Mouse (Mus musculus) thymus, postnatal 14 days (tissue): ENCODE measurements around the gene Hdgf.
A peak's percentile ranks its signal among the peaks of the same experiment; 100 is the strongest.

Source experiments
- DNase-seq: peaks from one replicate; pipeline ENCODE4 v3.0.0; 2021

The Hdgf gene

DNA sequence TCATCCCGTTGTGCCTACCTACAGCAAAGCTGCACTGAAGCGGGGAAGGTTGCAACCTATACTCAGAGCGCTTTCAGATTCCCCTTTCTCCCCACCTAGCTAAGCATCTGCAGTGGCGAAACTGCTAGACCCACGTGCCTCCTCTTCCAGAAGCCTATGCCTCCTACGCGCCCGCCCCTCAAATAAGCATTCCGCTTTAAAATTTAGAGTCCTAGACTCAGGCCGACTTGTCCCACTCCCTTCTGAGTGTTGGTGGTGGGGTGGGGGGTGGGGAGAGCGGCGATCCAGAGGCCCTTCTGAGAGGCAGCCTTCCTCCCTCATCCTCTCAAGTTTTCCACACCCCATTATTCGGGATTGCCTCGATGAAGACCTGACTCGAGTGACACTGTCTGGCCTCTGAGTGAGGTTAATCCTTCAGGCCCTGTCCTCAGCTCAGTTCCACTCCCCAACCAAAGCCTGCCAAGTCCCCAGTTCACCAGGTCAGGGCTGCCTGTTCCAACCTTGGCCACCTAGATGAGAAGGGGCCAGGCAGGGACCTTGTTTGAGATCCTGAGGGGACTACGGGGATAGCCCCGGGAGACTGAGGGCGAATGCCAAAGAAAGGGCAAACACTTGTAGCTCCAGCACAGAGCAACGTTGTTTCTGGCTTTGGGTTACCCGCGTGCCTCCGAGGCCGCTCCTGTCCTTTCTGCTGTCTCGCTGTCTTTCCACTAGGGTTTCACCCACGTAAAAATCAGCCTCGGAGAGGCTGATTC is 41.1 kb downstream of the Hdgf start:
- DNase-seq: no peak

DNA sequence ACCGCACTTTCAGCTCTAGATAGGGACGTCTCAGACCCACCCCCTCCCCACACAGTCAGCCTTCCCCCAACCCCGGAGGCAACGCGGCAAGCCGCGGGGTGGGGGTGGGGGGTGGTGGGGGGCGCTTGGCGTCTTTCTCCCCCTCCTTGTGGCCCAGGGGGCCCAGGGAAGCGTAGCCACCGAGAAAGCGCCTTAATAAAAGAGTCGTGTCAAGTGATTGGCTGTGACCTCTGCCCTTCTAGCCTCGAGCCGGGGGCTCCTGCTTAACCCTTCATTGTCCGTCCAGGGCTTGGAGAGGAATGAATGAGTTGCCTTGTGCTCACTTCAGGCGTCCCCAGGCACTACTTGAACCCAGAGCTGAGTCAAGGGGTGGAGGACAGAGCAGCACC is 41.7 kb downstream of the Hdgf start:
- no peak for DNase-seq

DNA sequence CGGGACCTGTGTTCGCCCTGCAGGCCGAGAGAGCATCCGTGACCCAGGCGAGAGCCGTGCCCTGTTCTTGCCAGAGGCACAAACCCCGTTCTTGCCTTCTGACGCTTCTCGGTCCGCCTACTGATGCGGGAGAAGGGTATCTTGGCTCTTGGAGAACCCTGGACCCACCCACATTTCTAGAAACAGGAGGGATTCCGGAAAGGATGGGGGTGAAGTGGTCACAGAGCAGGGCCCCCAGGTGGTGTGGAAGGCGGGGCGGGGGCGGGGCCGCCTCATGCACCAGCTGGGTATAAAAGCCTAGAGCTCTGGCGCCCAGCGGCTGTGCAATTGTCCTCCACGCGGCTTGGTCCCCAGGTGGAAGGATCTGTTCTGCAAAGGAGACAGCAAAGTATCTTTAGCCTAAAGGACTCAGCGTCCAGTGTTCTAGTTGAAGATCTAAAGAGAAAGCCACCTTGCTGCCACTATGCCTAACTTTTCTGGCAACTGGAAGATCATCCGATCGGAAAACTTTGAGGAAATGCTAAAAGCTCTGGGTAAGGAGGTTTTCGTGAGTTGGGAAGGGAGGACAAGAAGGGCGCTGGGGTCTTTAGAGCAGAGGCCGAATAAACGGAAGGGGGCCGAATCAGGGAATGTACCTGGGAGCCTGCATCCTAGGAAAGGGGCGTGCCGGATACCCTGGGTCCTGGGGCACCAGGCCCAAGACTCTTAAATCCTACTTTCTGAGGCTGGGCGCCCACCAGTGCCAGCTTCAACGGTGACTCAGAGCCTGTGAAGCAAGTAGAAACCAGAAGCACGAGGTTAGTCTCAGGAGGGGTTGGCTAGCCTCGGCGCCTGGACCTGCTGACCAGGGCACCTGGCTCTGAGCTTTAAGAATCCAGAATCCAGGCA is 42.5 kb downstream of the Hdgf start, which contains the start of gene Crabp2:
Crabp2 (plus strand) TSS at position 289 of the 888 bp plus-strand sequence.
- no peak for DNase-seq

DNA sequence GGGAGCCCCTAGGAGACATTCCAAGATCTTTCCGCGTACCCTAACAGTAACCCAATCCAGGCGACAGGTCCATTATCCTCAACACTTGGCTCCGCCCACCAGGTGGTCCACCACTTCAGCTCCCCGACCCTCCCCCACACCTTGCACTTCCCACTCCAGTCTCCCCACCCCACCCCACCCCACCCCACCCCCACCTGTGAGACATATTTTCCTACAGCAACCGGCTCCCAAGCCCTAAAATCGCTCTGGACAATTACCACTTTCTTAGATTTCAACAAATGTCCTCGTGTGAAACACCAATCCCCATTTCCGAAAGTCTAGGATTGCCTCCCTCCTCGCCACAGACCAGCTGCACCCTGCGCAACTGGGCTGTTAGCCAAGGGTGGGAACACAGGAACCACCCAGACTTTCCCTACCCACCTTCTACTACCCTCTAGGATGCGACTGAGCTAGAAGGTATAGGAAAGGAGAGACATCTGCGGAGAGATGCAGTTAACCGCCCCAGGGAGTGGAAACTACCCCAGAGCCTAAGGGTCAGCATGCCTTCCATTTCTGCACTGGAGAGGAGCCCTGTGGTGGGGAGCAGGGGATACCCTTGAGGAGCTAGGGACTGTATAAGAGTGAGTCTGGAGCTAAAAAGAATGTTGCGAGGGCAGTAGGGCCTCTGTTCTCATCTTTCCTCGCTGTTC is 43.3 kb downstream of the Hdgf start:
- no peak for DNase-seq

DNA sequence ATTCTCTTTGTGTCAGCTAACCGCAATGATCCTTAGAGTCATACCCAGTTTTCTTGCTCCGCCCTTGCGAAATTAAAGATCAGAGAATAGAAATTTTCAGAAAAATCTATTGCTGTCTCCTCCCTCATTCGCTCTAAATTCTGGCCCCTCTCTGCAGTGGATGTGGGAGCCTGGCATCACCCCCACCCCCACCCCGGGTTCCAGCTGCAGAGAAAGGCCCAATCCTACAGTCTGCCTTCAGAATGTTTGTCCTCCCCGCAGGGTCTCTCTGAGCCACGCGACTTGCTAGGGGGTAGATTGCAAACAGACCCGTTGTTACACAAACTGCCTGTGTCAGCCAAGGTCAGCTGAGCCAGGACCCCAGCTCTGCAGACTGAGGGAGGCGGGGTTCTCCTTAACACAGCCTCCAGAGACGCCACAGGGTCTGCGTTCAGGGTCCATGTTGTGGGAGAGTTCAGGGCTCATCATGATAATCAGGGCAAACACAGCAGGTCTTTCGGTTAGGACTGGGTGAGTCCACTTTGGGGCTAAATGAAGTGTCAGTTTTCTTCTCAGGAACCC is 43.9 kb downstream of the Hdgf start:
- DNase-seq: no peak

DNA sequence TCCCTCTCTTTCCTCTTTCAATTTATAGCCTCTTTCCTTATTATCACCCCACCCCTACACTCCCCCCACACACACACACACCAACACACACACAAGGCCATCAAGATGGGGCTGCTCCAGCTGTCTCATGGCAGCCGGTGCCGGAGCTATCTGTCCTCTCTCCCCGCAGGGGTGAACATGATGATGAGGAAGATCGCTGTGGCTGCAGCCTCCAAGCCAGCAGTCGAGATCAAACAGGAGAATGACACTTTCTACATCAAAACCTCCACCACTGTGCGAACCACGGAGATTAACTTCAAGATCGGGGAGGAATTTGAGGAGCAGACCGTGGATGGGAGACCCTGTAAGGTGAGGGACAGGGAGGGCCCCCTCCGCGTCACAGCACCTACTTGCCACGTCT is 45.8 kb downstream of the Hdgf start:
- no peak for DNase-seq

DNA sequence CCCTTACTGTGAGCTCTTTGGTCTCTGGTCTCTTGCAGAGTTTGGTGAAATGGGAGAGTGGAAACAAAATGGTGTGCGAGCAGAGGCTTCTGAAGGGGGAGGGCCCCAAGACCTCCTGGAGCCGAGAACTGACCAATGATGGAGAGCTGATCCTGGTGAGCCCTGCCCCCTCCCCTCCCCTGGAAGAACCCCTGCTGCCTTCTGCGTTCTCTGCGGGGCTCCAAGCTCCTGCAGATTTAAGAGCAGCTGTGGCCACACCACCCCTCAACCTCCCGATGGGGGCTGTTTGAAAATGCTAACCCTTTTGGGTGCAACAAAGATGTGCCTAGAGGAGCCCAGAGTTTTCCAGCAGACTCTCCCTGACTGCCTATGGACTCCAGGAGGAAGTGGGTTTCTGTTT is 46.3 kb downstream of the Hdgf start:
- no peak for DNase-seq

DNA sequence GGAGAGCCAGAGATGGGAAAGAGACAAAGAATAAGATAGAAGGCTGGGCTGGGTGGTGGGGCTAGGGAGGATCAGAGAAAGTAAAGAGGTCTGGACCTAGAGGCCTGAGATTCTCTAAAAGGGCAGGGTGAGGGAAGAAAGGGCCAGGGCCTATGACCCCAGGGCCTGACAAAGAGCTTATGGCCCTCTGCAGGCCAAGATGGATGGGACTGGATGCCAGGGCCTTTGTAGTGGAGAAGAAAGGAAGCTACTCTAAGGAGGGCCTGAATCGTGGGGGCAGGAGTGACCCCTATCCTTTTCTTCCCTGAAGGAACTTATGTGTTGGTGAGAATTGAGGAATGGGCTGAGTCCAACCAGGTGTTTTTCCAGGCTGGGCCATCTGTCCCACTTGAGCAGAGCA is 51.9 kb downstream of the Hdgf start:
- no peak for DNase-seq

DNA sequence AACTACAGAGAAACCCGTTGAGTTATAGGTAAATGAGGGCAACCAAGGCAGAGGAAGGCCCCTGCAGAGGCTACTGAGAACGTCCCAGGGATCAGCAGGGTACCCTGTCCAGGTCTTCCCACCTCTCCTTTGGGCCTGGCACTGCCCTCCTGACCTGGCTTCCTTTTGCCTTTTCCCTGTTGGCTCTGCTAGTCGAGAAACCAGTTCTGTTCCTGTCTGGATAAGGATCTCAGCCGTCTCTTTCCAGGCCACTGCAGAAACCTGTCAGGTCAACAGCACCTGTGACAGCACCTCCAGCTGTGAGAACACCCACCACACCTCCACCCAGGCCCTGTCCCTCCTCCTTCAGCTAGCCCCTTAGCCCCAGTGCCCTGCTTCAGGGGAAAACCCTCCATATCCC is 52.4 kb downstream of the Hdgf start:
- DNase-seq: no peak

DNA sequence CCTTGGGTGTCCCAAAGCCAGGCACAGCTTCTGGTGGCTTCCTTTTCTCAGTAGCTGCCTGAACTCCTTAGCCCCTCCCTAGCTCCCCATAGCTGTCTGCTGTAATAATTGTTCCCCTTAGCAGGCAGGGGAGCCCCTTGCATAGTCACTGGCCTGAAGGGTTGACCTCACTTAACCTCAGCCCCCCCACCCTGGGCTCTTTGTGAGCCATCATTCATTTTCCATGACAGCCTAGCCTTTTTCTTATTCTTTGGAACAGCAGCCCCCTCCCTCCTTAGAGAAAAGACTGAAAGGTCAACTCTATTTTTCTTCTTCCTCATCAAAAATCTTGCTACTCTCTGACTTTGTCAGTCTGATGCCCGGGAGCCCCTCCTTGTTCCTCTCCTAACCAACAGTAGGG is 52.8 kb downstream of the Hdgf start:
- no peak for DNase-seq

DNA sequence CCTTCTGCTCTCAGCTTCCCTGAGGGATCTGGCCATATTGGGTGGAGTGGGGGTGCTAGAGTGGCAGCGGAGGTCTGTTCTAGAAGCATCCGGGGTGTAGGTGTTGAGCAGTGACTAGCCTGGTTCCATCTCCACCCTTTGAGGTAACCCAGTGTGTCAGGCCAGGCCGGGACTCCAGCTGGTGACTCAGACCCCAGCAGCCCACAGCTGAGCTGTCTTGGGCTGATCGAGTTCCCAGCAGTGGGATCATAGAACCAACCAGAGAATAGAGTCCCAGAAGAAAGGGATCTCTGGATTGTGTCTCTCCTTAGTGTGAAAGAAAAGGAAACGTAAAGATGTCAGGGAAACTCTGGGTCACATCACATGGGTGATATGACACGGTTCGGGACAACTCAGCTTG is 53.2 kb downstream of the Hdgf start:
- no peak for DNase-seq

DNA sequence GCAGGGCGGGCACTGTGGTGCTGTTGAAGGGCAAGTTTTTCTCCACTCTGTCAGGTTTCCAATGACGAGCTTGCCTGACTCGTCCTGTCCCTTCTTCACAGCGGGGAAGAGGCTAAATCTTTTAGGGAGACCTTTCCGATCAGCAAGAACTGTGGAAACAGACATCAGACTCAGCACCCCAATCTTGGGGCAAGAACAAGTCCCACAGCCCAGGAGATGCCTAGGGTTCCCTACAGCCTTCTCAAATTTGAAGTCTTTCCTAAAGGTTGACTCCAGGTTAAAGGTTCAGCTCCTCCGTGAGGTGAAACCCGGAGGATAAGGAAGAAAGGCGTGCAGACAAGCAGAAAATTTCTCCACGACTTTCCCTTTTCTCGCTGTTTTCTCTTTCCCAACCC is 54.1 kb downstream of the Hdgf start:
- DNase-seq: no peak

DNA sequence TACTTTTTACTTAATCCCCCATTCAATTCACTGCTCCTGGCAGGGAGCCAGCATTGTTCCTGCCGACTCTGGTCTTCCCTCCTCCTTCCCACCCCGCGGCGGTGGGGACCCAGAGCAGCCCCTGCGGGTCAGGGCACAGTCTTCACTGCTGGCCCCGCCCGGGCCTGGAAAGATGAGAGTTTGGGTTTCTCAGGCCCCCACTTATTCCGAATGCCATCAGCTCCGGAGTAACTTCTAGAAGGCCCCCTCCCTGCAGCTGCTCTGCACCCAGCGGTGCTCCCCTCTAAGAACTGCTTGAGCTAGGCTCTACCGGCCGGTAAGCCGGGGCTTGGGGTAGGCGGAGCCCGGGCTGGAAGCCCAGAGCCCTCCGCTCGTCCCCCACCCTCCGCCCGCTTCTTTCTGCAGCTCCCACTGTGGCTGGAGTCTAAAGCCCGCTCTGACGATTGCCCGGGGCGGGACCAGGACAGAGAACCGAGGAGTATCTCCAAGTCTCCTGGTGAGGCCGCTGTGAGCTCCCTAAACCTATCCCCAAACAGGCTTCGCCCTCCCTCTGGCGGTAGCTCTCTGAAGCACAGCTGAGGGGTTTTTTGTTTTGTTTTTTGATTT is 54.6 kb downstream of the Hdgf start:
- DNase-seq: peak; percentile 74
